Mouse (Mus musculus) bone marrow macrophage, adult 2 months (primary cell): Measurements from ENCODE around the gene Kcnq5.

Experiments used
- CTCF ChIP-seq: IDR thresholded peaks from 2 replicates; pipeline ENCODE4 v1.5.1; 2012; ENCODE audit warnings: low read depth, mild to moderate bottlenecking, low read length, moderate library complexity
- POLR2A ChIP-seq: IDR thresholded peaks from 2 replicates; pipeline ENCODE4 v1.6.1; 2012; ENCODE audit warnings: mild to moderate bottlenecking, low read depth, low read length, borderline replicate concordance

DNA sequence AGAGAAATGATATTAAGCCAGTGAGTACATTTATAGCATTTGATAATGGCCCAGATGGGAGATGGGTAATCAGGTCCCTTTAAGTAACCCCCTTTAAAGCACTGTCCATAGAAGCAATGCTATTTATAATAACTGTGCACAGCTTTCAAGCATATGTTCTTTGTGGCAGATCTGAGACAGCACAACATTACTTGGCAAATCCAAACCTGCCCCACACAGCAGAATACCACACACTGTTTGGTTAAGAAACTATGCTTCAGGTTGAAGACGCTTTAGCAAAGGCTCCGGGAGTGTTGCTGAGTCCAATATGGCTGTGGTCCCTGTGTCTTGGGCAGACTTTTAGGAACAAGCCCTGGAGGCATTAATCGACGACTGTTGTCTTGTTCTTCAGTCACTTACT is 495.3 kb downstream of the Kcnq5 start:
- TF ChIP-seq POLR2A (no peak), CTCF (no peak)
